Mouse (Mus musculus): ENCODE results near the gene Gm5797.
"Not testable (repeated sequence)": the region's sequence is repeated elsewhere in the genome, so short reads cannot be mapped to it uniquely, and the experiment has no call there.

The Gm5797 gene

DNA sequence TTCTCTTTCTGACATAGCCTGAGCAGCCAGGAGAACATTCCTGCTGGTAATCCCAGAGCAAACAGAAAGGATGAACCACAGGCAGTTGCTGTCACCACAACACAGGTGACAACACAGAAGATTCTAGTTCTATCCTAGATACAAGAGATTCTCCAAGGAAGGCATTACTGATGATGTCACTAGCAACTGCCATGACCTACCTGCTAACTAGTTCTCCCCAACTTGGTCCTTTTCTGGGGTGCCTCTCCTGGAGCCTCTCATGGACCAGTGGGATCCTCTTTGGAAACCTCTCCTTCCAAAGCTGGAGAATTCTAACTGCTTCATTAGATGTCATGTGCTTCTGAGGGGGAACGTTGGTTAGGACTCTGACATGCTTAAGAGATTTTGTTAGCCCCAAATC, at the start of gene Gm5797:
TSS of gene Gm5797 (minus strand) at position 101 of the 400 bp plus-strand sequence.
- DNase-seq (ENCODE audit: low read depth, low spot score) = not testable (repeated sequence)

DNA sequence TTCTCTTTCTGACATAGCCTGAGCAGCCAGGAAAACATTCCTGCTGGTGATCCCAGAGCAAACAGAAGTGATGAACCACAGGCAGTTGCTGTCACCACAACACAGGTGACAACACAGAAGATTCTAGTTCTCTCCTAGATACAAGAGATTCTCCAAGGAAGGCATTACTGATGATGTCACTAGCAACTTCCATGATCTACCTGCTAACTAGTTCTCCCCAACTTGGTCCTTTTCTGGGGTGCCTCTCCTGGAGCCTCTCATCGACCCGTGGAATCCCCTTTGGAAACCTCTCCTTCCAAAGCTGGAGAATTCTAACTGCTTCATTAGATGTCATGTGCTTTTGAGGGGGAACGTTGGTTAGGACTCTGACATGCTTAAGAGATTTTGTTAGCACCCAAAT, 32.8 kb upstream of the Gm5797 start, which contains the start of gene Gm8374:
TSS of gene Gm8374 (minus strand) at position 101 of the 400 bp plus-strand sequence.
- DNase-seq (ENCODE audit: low read depth, low spot score) = not testable (repeated sequence)

DNA sequence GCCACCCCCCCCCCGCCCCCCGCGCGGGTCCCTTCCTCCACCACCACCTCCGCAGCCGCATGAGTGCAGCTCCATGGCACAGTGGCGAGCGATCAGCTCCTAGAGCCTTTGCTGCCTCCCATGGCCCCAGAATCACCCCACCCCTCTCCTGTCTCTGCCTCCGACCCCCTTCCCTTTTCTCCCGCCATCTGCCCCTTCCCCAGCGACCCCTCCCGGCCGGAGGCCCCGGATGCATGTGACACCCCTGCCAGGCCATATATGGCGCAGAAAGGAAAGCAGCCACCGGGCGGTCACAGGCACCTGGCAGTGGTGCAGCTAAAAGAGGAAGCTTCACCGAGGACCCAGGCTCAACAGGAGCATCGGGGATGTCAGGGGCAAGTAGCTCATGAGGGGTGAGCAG, 17.1 kb downstream of the Gm5797 start:
- DNase-seq (ENCODE audit: low read depth, low spot score) = peak; percentile 59

DNA sequence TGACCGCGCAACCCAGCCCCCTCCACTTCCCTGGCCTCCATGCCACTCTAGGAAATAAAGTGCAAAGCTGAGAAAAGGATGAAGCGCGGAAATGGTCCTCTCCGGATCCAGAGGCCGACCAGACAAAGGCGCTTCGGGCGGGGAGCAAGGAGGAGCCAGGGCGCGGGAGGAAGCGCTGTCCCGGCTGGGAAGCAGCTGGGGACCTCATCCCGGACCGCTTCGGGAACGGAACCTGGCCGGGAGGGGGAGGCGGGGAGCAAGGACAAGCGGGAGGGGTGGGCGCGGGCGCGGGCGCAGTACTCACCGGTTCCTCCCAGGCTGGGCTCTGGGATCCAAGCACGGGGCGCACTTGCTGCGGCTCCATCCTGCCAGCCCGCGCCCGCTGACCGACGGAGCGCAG, 17.5 kb downstream of the Gm5797 start, which contains the start of gene Gm3739:
TSS of gene Gm3739 (minus strand) at position 389 of the 400 bp plus-strand sequence.
- DNase-seq (ENCODE audit: low read depth, low spot score) = not testable (repeated sequence)

Data from CD4-positive, CD25-positive, alpha-beta regulatory T cell, adult 2 months (primary cell).